Mouse (Mus musculus): ENCODE measurements around the gene Decr2. TPM values are rescaled to one million over a fixed set of nuclear protein-coding genes. Genes with fewer than 3 reads are reported as not detected.
A peak's percentile ranks its signal among the peaks of the same experiment; 100 is the strongest.
"Not testable (repeated sequence)": the region's sequence is repeated elsewhere in the genome, so short reads cannot be mapped to it uniquely, and the experiment has no call there.

The Decr2 gene
- 24.3 and 24.4 TPM in 2 replicates for polyA plus RNA-seq (2012; rRNA removed)

DNA sequence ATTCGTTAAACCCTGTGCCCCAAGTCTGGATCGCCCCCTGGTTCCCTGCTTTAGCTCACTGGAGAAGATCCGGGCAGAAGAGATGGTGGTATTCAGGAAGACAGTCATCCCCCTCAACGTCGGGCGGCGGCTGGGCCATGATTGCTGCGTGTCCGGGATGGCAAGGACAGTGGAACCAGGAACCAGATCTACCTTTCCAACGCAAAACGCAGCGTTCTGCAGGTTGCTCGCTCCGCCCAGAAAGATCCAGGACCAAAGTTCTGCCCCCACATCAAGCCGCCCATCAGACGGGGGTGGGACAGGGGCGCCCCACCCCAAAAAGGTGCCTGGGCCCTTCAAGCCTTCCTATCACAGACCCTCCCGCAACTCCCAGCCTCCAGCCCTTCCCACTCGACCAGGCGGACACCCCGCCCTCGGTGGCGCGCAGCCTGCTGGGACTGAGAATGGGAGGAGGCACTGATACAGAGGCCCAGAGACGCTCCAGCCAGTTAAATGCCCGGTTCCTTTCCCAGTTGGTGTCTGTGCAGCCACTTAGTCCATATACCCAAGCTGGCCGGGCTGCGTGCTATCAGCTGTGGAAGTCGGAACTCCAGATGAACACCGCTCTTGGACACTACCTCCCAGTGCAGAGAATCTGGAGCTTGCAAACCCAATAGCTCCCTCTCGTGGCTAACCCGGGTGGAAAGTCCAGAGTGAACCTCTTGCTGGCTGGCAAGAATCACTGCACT lies at the start of gene Decr2:
Gene Decr2 (minus strand): TSS at position 433 of the 728 bp plus-strand sequence.
- peak; percentile 65 for DNase-seq (ENCODE audit: low read depth)

DNA sequence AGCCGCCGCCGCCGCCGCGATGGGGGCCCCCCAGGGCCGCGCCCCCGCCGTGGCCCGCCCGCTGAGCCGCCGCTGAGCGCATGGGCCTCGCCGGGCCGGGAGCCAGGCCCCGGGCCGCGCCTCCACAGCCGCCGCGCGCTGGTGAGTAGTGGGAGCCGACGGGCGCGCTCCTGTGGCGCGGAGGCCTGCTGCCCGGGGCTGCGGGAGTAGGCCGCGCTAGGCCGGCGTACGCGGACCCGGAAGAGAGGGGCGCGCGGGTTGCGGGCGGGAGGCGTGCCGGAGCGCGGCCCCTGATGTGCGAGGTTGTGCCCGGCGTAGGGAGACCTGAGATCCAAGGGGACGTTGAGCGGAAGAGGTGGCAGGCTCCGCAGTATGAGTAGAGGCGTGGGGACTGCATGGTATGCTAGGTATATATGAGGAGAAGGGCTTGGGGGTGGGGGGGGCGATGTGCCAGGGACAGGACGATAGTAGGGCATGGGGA lies 48.8 kb upstream of the Decr2 start:
- no peak for DNase-seq (ENCODE audit: low read depth)

DNA sequence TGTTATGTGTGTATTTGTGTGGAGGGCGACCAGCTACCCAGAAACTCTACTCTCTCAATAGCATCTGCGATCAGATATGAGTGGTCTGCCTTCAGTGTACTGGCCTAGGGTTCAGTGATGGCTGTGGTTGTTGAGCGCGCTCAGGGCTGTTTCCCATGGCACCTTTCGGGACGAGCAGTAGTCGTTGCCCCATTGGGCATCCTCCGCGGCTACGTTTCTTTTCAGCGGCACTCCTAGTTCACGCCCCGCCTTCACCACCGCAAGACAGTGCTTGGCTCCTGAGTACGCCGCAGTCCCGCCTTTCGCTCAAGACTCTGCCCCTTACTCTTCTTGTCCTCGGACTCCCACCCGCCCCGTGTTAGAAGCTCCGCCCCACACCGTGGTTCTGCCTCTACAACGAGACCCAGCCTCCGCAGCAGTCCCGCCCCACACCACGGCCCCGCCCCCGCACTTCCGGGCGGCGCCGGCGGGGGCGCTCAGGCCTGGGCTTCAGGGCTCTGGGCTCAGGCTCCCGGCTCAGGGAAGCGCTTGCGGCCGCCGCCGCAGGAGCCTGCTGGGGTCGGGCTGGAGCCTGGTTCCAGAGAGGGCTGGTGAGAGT lies 48.2 kb upstream of the Decr2 start, which contains the start of gene Axin1:
Gene Axin1 (plus strand): TSS at position 450 of the 598 bp plus-strand sequence.
- peak; percentile 58 for DNase-seq (ENCODE audit: low read depth)

DNA sequence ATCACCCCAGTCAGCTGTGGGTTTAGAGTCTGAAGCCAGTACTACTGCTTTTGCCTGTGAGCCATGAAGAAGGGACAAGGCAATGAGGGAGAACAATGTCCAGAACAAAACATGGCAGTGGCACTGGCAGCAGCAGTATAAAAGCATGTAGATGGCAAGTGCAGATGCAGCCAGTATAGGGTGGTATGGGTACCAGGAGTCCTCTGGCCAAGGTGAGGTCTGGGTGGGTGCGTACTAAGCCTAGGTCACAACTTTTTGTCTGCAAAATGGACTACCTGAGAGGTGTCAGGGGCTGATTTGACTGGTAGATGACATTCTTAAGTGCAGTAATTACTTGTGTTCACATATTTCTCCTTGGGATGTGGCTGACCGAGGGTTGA lies 47.6 kb upstream of the Decr2 start:
- DNase-seq (ENCODE audit: low read depth): no peak

DNA sequence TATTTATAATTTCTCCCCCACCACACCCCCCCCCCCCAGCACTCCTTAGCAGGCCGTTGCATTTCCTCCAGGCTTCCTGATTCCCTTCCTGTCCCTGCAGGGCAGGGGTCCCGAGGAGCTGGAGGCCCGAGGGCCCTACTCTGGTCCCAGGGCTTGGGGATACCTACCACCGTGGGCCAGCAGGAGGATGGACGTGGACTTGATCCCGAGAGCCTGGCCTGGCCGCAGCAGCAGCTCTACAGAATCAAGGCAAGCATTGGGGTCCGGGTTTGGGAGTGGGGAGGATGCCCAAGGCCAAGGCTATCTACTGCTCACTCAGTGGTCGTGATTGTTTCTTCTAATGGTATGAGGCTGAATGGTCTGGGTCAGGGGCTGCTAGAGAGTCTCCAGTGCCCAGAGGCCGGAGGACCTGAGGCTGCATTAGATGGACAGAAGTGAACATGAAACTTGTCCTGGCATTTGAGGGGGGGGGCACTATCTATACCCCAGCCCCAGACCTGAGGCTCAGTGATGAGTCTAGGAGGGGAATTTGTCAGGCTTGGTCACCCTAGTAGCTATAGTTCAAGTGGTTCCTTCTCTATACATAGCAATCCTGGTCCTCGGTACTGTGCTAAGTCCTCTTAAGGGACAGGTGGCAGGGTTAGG lies 47.1 kb upstream of the Decr2 start:
- DNase-seq (ENCODE audit: low read depth): no peak

DNA sequence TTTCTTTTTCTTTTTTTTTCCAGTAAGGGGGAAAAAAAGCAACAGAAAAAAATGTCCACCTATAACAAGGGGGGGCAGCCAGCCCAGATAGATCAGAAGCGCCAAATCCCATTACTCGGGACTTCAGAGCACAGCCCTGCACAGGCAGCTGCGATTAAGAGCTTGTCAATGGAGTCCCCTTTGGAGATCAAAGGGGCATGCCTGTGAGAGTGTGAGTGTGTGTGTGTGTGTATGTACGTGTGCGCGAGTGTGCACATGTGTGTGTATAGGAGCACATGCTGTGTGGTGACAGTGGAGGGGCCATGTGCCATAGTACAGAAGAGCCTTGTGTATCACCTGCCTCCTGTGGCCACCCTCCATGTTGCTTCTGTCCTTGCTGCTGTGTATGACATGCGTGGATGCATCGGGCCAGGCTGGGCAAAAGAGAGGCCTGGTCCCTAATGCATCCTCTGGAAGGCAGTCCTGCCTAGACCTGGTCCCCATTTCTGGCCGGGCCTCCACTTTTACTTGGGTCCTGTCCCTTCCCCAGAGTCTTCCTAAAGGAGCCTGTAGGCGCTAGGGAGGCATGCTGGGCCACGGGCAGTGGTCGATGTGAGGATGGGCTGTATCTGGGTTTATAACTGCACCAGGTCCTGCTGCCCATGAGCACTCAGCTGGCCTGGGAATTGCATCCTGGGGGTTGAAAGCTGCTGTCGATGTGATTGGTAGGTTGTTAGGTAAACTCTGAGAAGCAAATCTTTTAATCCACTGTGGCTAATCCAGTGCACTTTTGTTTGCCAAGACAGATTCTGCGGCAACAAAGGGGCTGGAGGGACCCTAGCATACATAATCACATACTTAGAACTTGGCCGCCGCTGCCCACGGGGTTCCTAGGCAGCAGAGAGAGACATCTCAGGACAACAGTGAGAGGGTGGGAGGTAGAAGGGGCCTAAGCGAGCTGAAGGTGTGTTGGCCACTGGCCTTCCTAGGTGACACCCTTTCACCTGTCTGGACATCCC lies 42.0 kb upstream of the Decr2 start:
- no peak for DNase-seq (ENCODE audit: low read depth)

DNA sequence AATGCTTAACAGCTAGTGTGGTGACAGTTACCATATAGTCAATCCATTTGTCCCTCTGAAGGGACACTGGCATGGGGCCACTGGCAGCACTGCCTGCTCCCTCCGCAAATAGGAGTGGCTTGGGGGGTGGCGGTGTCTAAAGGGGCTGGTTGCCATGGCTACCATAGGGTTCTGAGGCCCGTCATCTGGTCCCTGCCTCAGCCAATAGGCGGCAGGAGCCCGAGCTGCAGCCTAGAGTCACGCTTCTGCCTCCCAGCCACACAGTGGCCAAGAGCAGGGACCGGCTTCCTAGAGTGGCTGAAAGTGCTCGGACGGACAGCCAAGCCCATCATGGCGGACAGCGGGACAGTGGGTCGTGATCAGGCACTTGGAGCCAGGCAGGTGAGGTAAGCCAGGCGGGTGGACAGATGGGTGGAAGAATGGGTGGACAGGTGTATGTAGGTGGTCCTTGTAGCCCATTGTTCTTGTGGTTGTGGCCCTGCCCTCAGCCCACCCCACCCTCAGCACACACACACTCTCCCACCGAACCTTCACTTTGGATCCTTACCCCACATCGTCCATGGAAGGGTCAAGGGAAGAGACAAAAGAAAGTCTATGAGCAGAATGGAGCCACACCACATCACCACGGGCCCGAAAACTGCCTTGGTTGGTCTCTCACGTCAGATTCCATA lies 41.1 kb upstream of the Decr2 start:
- DNase-seq (ENCODE audit: low read depth): no peak

DNA sequence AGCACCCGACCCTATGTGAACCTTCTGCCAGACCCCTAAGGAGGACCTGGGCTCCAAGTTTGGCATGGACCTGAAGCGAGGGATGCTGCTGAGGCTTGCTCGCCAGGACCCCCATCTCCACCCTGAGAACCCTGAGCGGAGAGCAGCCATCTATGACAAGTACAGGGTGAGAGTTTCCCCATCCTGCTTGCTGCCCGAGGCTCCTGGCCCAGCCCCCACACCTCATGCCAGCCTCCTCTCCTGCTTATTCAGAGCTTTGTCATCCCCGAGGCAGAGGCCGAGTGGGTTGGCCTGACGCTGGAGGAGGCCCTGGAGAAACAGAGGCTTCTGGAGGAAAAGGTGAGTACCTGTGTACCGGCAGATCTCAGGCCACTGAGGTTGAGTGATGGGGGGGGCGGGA lies 35.1 kb upstream of the Decr2 start:
- no peak for DNase-seq (ENCODE audit: low read depth)

DNA sequence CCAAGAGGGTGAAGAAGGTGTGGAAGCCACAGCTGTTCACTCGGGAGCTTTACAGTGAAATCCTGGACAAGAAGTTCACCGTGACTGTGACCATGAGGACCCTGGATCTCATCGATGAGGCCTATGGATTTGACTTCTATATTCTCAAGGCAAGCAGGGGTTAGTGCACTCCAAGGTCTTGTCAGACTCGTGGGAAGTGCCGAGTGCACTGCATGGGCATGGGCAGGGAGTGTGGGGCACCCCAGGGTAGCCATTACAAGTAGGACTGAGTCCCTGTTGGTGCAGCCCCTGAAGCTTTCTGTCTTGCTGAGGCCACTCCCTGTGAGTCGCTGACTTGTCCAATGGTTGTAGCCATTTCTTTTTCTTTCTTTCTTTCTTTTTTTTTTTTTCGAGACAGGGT lies 34.4 kb upstream of the Decr2 start:
- no peak for DNase-seq (ENCODE audit: low read depth)

DNA sequence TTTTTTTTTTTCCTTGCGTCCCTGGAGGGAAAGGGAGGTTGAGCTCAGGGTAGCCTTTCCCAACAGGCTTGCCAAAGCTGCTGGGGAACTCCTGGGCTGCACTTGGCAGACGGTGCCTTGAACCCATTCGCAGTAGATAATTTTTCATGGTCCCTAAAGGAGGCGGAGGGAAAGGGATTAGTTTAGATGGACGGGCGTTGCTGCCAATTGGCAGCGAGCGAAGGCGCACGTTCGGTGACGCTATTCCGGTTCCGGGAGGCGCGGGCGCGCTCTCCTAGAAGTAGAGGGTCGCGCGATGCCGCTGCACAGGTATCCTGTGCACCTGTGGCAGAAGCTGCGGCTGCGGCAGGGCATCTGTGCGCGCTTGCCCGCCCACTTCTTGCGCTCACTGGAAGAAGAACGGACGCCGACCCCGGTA lies 33.1 kb upstream of the Decr2 start, which contains the start of gene Mrpl28:
Gene Mrpl28 (plus strand): TSS at position 234 of the 418 bp plus-strand sequence.
- DNase-seq (ENCODE audit: low read depth): peak; percentile 82

DNA sequence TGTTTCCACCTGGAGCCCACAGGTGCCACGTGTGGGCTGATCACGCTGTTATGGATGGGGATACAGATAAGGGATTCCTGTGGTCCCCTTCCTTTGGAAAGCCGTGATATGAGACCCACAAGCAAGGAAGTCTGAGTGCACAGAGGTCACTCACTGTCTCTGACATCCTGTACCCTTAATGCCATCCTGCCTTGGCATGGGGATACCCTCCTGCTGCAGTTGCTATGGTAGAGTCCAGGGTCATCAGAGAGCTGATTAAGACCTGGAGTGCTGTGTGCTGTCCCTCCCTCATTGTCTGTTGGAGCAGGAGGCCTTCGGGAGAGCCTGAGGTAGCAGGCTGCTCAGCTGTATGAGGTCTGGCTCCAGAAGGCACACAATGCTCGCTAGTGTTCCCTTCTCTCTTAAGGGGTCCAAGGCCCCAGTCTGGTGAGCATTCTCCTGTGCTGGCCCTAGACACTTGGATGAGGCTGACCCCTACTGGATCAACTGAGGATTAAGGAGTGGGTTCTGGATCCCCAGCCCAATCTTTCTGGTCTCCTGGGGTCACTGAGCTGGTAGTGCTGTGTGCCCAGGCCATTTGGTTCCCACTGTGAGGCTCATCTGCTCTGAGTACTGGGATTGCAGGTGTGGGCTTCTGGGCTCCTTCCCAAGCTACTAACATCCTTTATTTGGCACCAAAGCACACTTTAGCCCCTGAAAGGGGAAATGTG lies 32.4 kb upstream of the Decr2 start:
- DNase-seq (ENCODE audit: low read depth): no peak

DNA sequence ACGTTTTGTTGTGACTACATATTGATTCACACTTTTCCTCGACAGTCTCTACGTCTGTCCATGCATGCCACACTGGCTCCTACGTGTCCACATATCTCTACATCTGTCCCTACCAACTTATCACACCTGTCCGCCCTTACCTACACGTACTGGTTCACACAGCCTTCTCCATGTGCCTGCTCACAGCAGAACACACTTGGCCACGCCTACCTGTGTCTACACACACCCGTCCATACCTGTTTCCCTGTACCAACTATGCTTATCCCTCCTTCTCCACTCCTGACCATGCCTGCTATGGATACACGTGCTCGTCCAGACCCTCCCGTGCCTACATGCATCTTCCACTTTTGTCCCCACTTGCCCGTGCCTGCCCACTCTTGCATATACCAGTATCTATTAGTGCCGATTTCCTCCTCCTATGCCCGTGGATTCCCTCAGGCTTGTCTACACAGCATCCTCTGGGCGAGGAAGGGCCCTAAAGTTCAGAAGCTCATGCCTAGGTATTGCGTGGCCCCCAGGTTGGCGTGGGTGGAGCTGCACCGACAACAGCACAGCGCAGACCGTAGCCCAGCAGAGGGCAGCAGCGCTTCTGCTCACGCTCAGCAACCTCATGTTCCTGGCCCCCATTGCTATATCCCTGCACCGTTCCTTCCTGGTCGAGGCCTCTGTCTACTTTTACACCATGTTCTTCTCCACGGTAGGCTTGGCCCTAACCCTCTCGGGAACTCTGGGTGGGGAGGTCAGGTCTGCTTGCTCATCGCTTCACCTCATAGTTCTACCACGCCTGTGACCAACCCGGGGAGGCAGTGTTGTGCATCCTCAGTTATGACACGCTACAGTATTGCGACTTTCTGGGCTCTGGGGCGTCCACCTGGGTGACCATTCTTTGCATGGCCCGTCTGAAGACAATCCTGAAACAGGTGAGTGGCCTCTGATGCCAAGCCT lies 29.9 kb upstream of the Decr2 start:
- DNase-seq (ENCODE audit: low read depth): no peak

DNA sequence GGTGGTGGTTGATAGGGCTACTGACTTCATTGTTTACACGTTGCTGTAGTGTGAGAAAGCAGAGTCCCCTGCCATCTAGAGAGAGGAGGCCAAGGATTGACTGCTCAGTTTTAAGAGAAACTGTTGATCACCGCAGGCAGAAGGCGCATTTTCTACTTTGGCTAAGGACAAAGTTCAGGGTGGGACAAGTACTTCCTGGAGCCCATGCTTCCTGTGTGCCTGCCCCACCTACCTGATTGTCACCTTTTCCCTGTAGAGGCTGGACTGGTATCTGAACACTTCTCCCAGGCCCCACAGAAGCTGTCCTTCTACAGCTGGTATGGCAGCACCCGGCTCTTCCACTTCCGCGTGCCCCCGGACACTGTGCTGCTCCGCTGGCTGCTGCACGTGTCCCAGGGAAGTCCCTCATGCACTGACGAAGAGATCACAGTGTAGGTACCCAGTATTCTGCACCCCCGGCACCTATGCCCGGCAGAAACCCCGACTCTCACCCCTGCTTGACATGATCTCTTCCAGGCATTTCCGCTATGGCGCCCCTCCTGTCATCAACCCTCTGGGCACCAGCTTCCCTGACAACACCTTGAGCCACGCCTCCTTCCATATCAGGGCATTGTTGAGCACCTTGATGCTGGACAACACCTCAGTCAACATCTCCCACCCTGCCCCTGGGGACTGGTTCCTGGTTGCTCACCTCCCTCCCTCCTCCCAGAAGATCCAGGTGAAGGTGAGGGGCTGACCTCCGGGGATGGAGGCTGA lies 26.5 kb upstream of the Decr2 start:
- no peak for DNase-seq (ENCODE audit: low read depth)

DNA sequence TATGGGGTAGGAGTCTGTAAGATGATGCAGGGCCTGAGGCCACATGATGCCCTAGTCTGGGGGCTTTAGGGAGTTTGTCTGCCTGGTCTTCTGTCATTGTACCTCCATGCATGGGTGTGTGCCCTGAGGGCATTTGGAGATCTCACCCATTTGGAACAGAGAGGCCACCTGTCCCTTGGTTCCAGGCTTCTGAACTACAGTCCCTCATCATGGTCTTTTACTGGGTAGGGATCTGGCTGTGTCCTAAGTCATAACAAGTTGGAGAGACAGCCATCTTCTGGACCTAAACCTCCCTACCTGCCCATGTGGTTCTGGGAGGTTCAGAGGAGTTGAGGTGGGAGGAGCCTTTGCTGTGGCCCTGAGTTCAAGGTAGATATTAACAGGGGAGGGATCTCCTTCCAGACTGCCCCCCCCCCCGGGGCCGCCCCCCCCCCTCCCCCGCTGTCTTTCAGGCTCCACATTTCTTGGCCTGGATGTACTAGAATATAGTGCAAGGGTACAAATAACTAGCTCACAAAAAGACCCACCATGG lies 25.9 kb upstream of the Decr2 start:
- DNase-seq (ENCODE audit: low read depth): no peak

DNA sequence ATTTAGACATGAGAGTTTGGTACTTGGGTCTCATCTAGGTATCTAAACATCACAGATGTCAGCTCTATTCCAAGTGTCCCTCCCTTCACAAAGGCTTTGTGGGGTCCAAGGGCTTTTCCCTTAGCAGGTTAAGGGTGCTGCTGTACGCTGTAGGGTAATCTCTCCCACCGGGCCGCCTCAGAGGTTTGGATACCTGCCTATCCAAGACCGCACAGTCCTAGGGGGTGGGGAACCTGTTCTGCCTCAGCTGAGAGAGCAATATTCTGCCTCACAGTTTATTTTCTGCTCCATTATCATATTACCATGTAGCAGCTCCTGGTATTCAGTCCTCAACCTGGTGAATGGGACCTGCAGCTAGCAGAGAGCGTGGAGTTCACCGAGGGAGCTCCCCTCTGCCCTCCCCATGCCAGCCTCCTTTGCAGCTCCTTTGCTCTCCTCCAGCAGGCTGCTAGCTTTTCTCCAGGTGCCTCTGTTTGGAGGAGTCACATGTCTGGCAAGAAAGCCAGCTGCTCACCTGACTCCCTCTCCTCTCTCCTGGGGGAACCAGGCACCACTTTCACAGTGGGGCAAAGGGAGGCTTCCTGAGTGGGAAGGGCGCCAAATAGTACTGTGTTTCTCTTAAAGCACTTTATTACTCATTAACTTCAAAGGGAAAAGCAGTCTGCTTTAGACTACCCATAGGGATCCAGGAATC lies 25.2 kb upstream of the Decr2 start:
- DNase-seq (ENCODE audit: low read depth): no peak

DNA sequence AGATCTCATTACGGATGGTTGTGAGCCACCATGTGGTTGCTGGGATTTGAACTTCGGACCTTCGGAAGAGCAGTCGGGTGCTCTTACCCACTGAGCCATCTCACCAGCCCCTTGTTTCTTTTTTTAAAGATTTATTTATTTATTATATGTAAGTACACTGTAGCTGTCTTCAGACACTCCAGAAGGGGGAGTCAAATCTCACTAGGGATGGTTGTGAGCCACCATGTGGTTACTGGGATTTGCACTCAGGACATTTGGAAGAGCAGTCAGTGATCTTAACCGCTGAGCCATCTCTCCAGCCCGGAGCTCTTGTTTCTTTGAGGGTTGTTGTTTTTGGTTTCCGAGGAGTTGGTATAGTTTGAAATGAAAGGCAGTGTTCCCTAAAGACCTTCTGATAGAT lies 24.3 kb upstream of the Decr2 start:
- DNase-seq (ENCODE audit: low read depth): not testable (repeated sequence)

DNA sequence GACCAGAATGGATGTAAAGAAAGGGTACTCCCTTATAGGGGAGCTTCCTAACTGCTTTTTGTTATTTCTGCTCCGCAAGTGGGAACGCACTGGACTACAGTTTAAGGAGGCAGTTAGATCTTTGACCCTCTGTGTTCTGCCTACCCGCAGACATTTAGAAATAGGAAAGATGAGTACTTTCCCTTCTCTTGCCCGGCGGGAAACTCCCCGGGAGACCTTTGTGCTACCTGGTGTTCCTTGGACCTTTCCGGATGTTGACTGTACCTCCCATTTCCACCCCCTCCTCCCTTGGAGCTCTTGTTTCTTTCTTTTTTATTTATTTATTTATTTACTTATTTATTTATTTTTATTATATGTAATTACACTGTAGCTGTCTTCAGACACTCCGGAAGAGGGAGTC lies 23.9 kb upstream of the Decr2 start:
- no peak for DNase-seq (ENCODE audit: low read depth)

All from gonadal fat pad, adult 2 months (tissue).